In genomic region chr4:33264979-33265726, GRCm38 (mm10) we compare ENCODE assay signal across 26 mouse cellular contexts. TPM values are rescaled to one million over a fixed set of nuclear protein-coding genes. Genes with fewer than 3 reads are reported as not detected.
DNase-seq lines count a peak whose midpoint lies in the region; ATAC-seq and TF ChIP-seq lines count a peak whose summit lies in the region.
"Had no signal": no experiment of that assay in that cellular context is flagged by ENCODE, and none has a peak within 500 bp of the region (broad histone marks: within the 10 kb centered on the region; RNA-seq: fewer than 3 reads in every experiment).

No protein-coding gene starts in this region.

- peak overlapping the region; percentile 22 to 35; a peak in 2 of 4 replicates for H3K4me3 ChIP-seq in ES-E14 (ENCODE audit: insufficient read depth in 1 of 2, low read depth in 1 of 2, low read length in 2 of 2, poor library complexity in 1 of 2, severe bottlenecking in 1 of 2)
- H3K4me3 ChIP-seq: embryonic facial prominence, embryonic 12.5 days; limb, embryonic 10.5 days; megakaryocyte, embryonic 14.5 days; midbrain, embryonic 15.5 days; neural tube, embryonic 12.5 days had no signal

- intact Hi-C loops in heart, postnatal 14 days (cut with DNase I), result no loop called here

- H3K9ac ChIP-seq in ES-E14 (ENCODE audit: insufficient read depth, low read depth, low read length, poor library complexity, severe bottlenecking), result peak overlapping the region; percentile 63; the same call in 1 of the 2 replicates
- H3K9ac ChIP-seq: embryonic facial prominence, embryonic 12.5 days; forebrain, postnatal 0 days; hindbrain, embryonic 14.5 days; liver, postnatal 0 days; midbrain, embryonic 15.5 days; neural tube, embryonic 12.5 days had no signal

- in situ Hi-C loops in ES-E14 (cut with MboI; ENCODE audit: low sequenced_read_pairs in 2 of 2, unreplicated experiment in 2 of 2), result no loop called here

- ATAC-seq in common myeloid progenitor, adult 5-6 weeks (replicated peaks; ENCODE audit: low read depth, poor library complexity, severe bottlenecking), result peak; percentile 70
- ATAC-seq: forebrain, postnatal 0 days; inflammation-experienced regulatory T-cells, adult 6 months; liver, postnatal 0 days; midbrain, embryonic 15.5 days had no signal

- peak; percentile 55 for DNase-seq in lung, postnatal 36 days
- DNase-seq in lung, postnatal 10 days, result no peak
- DNase-seq in ES-E14 (ENCODE audit: low read depth, low spot score), result peak; percentile 77
- no peak for DNase-seq in kidney, postnatal 25 days
- DNase-seq in heart, postnatal 14 days, result no peak
- no peak for DNase-seq in frontal cortex, postnatal 14 days (ENCODE audit: low spot score in 2 of 2)
- DNase-seq: adrenal gland, postnatal 25 days; cerebellum, adult 9-10 months; forebrain, postnatal 0 days; gastrocnemius, postnatal 36 days; heart, postnatal 36 days; kidney, adult 2 months; liver; liver, postnatal 0 days; right cerebral cortex, postnatal 14 days; spleen, adult 18-20 months had no signal

- peaks cover 0 to 7% of the 10 kb centered on the region in 2 experiments; a peak in 2 of 4 replicates for H3K4me1 ChIP-seq in ES-E14 (ENCODE audit: control insufficient read depth in 2 of 2, insufficient read depth in 2 of 2, low read length in 2 of 2, poor library complexity in 1 of 2)
- H3K4me1 ChIP-seq: embryonic facial prominence, embryonic 12.5 days; midbrain, embryonic 15.5 days; neural tube, embryonic 12.5 days had no signal

- no peaks in the 10 kb centered on the region for H3K9me3 ChIP-seq in ES-E14 (ENCODE audit: control insufficient read depth, insufficient read depth, low read depth, low read length)
- H3K9me3 ChIP-seq: embryonic facial prominence, embryonic 12.5 days; limb, embryonic 10.5 days; midbrain, embryonic 15.5 days; neural tube, embryonic 12.5 days had no signal

- 0 out of 2 replicates have a peak overlapping the region, but pooled peaks have one; percentile 37 for H3K27ac ChIP-seq in ES-E14 (ENCODE audit: insufficient read depth, low read depth, low read length, poor library complexity, severe bottlenecking)
- H3K27ac ChIP-seq: embryonic facial prominence, embryonic 12.5 days; hindbrain, embryonic 14.5 days; kidney, postnatal 0 days; limb, embryonic 10.5 days; midbrain, embryonic 15.5 days; neural tube, embryonic 12.5 days had no signal

- no peaks in the 10 kb centered on the region for H3K36me3 ChIP-seq in ES-E14 (ENCODE audit: control insufficient read depth, insufficient read depth, low read length, poor library complexity, severe bottlenecking)
- H3K36me3 ChIP-seq: embryonic facial prominence, embryonic 12.5 days; limb, embryonic 10.5 days; midbrain, embryonic 15.5 days; neural tube, embryonic 12.5 days had no signal

TF ChIP-seq in ES-E14, 5 proteins besides CTCF, POLR2A, EP300 and RAD21:
- peak; percentile 72; the same call in 1 of the 2 replicates for TF ChIP-seq CHD2 (IDR thresholded peaks at IDR 0.05; ENCODE audit: low read depth, low read length)
- no peak for TF ChIP-seq ZNF384 (IDR thresholded peaks at IDR 0.05; ENCODE audit: low read depth, low read length)
- no peak for TF ChIP-seq MAFK (IDR thresholded peaks at IDR 0.05; ENCODE audit: insufficient read depth, low read depth, low read length)

RNA-seq across cellular contexts. Expression of gene Pnrc1, which starts 24.8 kb away (rescaled TPM):
- total RNA-seq in ES-E14 (2012; rRNA removed), result 25.8 and 26.7 TPM in 2 replicates
- 220 and 223 TPM in 2 replicates for total RNA-seq in common myeloid progenitor, adult 5-6 weeks (2017)
- total RNA-seq in heart, postnatal 14 days (2021), result 100 to 1,000 TPM; 133 to 143 TPM

RNA-seq across cellular contexts. Expression of gene Rngtt, which starts 45.0 kb away (rescaled TPM):
- 23.5 and 25.4 TPM in 2 replicates for total RNA-seq in ES-E14 (2012; rRNA removed)
- total RNA-seq in common myeloid progenitor, adult 5-6 weeks (2017), result 29.5 and 46.5 TPM in 2 replicates
- total RNA-seq in heart, postnatal 14 days (2021), result 10 to 100 TPM; 11.2 to 12.1 TPM

RNA-seq across cellular contexts. Expression of gene Srsf12, which starts 56.4 kb away (rescaled TPM):
- 1.6 and 2.9 TPM in 2 replicates for total RNA-seq in ES-E14 (2012; rRNA removed)
- total RNA-seq in common myeloid progenitor, adult 5-6 weeks (2017), result 0.68 TPM in 1 of 2 replicates, not detected in the other
- not detected for total RNA-seq in heart, postnatal 14 days (2021)
- total RNA-seq: gastrocnemius, postnatal 36 days; heart, adult 8-10 months; heart, postnatal 36 days had no signal

Comparison
In these comparisons a context has a peak if more than half of its experiments do, and no peak if none do; other contexts are left out.
1. DNase-seq: peak in lung, postnatal 36 days (single experiment) and ES-E14 (single experiment); none in lung, postnatal 10 days (single experiment), kidney, postnatal 25 days (0 of 2), heart, postnatal 14 days (0 of 2) and frontal cortex, postnatal 14 days (0 of 2).